Mouse (Mus musculus) liver, embryonic 18 days (tissue): ENCODE results near the gene Clec4g. TPM values are rescaled to one million over a fixed set of nuclear protein-coding genes. Genes with fewer than 3 reads are reported as not detected.

Experiments
- polyA plus RNA-seq: library from polyadenylated mRNA; depleted of rRNA; stranded (reverse); fragments of >200 nt; gene quantifications from 2 replicates; pipeline ENCODE4 v1.2.3, GENCODE M21; 2012; rRNA removed

The Clec4g gene
- polyA plus RNA-seq = 19.1 and 23.2 TPM in 2 replicates

GRCm38 (mm10) chr8:3720551-3720950 is at the start of gene Clec4g:
Clec4g (minus strand) TSS chr8:3720651.

GRCm38 (mm10) chr8:3748761-3749160 is 28.3 kb upstream of the Clec4g start, which contains the start of gene Cd209a:
Cd209a (minus strand) TSS chr8:3748984.

GRCm38 (mm10) chr8:3694121-3694520 is 26.3 kb downstream of the Clec4g start, which contains the start of gene Fcer2a:
Fcer2a (minus strand) TSS chr8:3694175.

GRCm38 (mm10) chr8:3676131-3676992 is 44.1 kb downstream of the Clec4g start, which contains the start of gene Trappc5:
Trappc5 (plus strand) TSS chr8:3676299.

GRCm38 (mm10) chr8:3671980-3672491 is 48.4 kb downstream of the Clec4g start, which contains the start of gene Fcor:
Fcor (minus strand) TSS chr8:3672362.

GRCm38 (mm10) chr8:3665507-3665906 is 54.9 kb downstream of the Clec4g start, which contains the start of gene Mcemp1:
Mcemp1 (plus strand) TSS chr8:3665754.

Other genes with a start within 250 kb of the Clec4g start
- not detected in 2 replicates for gene Tex45, start 249.8 kb downstream of the Clec4g start, polyA plus RNA-seq
- gene Zfp358, start 227.5 kb downstream of the Clec4g start, polyA plus RNA-seq = 8.1 and 9.2 TPM in 2 replicates
- 33.2 and 36.6 TPM in 2 replicates for gene Mcoln1, start 220.2 kb downstream of the Clec4g start, polyA plus RNA-seq
- 9.6 and 10.9 TPM in 2 replicates for gene Pnpla6, start 205.3 kb downstream of the Clec4g start, polyA plus RNA-seq
- gene C330021F23Rik, start 152.7 kb downstream of the Clec4g start, polyA plus RNA-seq = 7.4 and 9.2 TPM in 2 replicates
- 7.4 and 9.1 TPM in 2 replicates for gene Camsap3, start 133.4 kb downstream of the Clec4g start, polyA plus RNA-seq
- gene Xab2, start 99.3 kb downstream of the Clec4g start, polyA plus RNA-seq = 20.2 and 22.1 TPM in 2 replicates
- 23.7 and 25.8 TPM in 2 replicates for gene Pet100, start 99.1 kb downstream of the Clec4g start, polyA plus RNA-seq
- gene Pcp2, start 95.1 kb downstream of the Clec4g start, polyA plus RNA-seq = not detected in 2 replicates
- 78.9 and 92.8 TPM in 2 replicates for gene Stxbp2, start 89.7 kb downstream of the Clec4g start, polyA plus RNA-seq
- 0.06 TPM in 1 of 2 replicates, not detected in the other for gene Retn, start 64.9 kb downstream of the Clec4g start, polyA plus RNA-seq
- 12.0 and 17.8 TPM in 2 replicates for gene Mcemp1, start 54.9 kb downstream of the Clec4g start, polyA plus RNA-seq
- 2.7 and 5.0 TPM in 2 replicates for gene Fcor, start 48.3 kb downstream of the Clec4g start, polyA plus RNA-seq
- gene Trappc5, start 44.4 kb downstream of the Clec4g start, polyA plus RNA-seq = 15.3 and 16.1 TPM in 2 replicates
- 0.01 and 0.02 TPM in 2 replicates for gene Fcer2a, start 26.5 kb downstream of the Clec4g start, polyA plus RNA-seq
- gene Cd209a, start 28.3 kb upstream of the Clec4g start, polyA plus RNA-seq = 0.09 and 0.14 TPM in 2 replicates
- not detected in 2 replicates for gene Cd209e, start 133.7 kb upstream of the Clec4g start, polyA plus RNA-seq
- not detected in 2 replicates for gene Cd209d, start 157.9 kb upstream of the Clec4g start, polyA plus RNA-seq
- 0.06 TPM in 1 of 2 replicates, not detected in the other for gene Cd209b, start 206.2 kb upstream of the Clec4g start, polyA plus RNA-seq
- gene Cd209c, start 234.1 kb upstream of the Clec4g start, polyA plus RNA-seq = 0.02 and 0.04 TPM in 2 replicates